Mouse (Mus musculus): ENCODE data around the gene Akap13.
"Not testable (repeated sequence)": the region's sequence is repeated elsewhere in the genome, so short reads cannot be mapped to it uniquely, and the experiment has no call there.

Akap13 gene

GRCm38 (mm10) chr7:75780812-75781211 lies 325.5 kb downstream of the Akap13 start:
- no peak for DNase-seq

- no peak for DNase-seq
Observed at GRCm38 (mm10) chr7:75781298-75781947, 326.1 kb downstream of the Akap13 start.

- peak; percentile 12 for DNase-seq
Observed at GRCm38 (mm10) chr7:75781948-75782722, 326.8 kb downstream of the Akap13 start.

GRCm38 (mm10) chr7:75782723-75783011 lies 327.3 kb downstream of the Akap13 start:
- no peak for DNase-seq

GRCm38 (mm10) chr7:75785388-75786328 lies 330.3 kb downstream of the Akap13 start:
- DNase-seq, result no peak

- no peak for DNase-seq
Observed at GRCm38 (mm10) chr7:75786812-75787211, 331.5 kb downstream of the Akap13 start.

GRCm38 (mm10) chr7:75787371-75787770 lies 332.0 kb downstream of the Akap13 start:
- no peak for DNase-seq

- DNase-seq, result not testable (repeated sequence)
Observed at GRCm38 (mm10) chr7:75788069-75788800, 332.9 kb downstream of the Akap13 start.

GRCm38 (mm10) chr7:75788801-75789135 lies 333.4 kb downstream of the Akap13 start:
- not testable (repeated sequence) for DNase-seq

- DNase-seq, result no peak
Observed at GRCm38 (mm10) chr7:75789746-75790145, 334.4 kb downstream of the Akap13 start.

- DNase-seq, result not testable (repeated sequence)
Observed at GRCm38 (mm10) chr7:75791092-75791837, 335.9 kb downstream of the Akap13 start.

- no peak for DNase-seq
Observed at GRCm38 (mm10) chr7:75793091-75793490, 337.8 kb downstream of the Akap13 start.

- no peak for DNase-seq
Observed at GRCm38 (mm10) chr7:75793654-75794335, 338.5 kb downstream of the Akap13 start.

GRCm38 (mm10) chr7:75795106-75795505 lies 339.8 kb downstream of the Akap13 start:
- no peak for DNase-seq

GRCm38 (mm10) chr7:75796474-75796873 lies 341.1 kb downstream of the Akap13 start:
- DNase-seq, result no peak

GRCm38 (mm10) chr7:75800530-75800929 lies 345.2 kb downstream of the Akap13 start:
- no peak for DNase-seq

- DNase-seq, result no peak
Observed at GRCm38 (mm10) chr7:75801022-75801421, 345.7 kb downstream of the Akap13 start.

- DNase-seq, result no peak
Observed at GRCm38 (mm10) chr7:75801621-75802358, 346.5 kb downstream of the Akap13 start.

- DNase-seq, result no peak
Observed at GRCm38 (mm10) chr7:75802887-75803286, 347.6 kb downstream of the Akap13 start.

All from cerebellum, adult 8-10 months (tissue).